Mouse (Mus musculus): ENCODE measurements around the gene Nlgn1. TPM values are rescaled to one million over a fixed set of nuclear protein-coding genes. Genes with fewer than 3 reads are reported as not detected.

Gene Nlgn1
- polyA plus RNA-seq, 1 experiment: 0.15 TPM

GRCm38 (mm10) chr3:26153036-26153741 lies 179.1 kb downstream of the Nlgn1 start:
- peak overlapping the region; percentile 36 for H3K4me3 ChIP-seq (replicated peaks; ENCODE audit: extremely low read depth, low read depth, low read length)
- 13% methylated on average over 31 of the region's 31 CpGs for WGBS

GRCm38 (mm10) chr3:26152510-26153035 lies 179.7 kb downstream of the Nlgn1 start:
- H3K4me1 ChIP-seq (ENCODE audit: control insufficient read depth, insufficient read depth, low read length): no peaks in the 10 kb centered on the region
- H3K4me3 ChIP-seq (replicated peaks; ENCODE audit: extremely low read depth, low read depth, low read length): no peak overlapping the region
- WGBS: 11% methylated on average over 10 of the region's 10 CpGs
- TF ChIP-seq CTCF (IDR thresholded peaks at IDR 0.05; ENCODE audit: insufficient read depth, low read length) (no peak), POLR2A (IDR thresholded peaks at IDR 0.05; ENCODE audit: borderline replicate concordance, extremely low read depth, low read depth, low read length) (no peak)
- DNase-seq: no peak

More at GRCm38 (mm10) chr3:26153036-26153741, 179.1 kb downstream of the Nlgn1 start:
- TF ChIP-seq CTCF (IDR thresholded peaks at IDR 0.05; ENCODE audit: insufficient read depth, low read length): no peak
- no peak for DNase-seq
- no peaks in the 10 kb centered on the region for H3K4me1 ChIP-seq (ENCODE audit: control insufficient read depth, insufficient read depth, low read length)

DNA sequence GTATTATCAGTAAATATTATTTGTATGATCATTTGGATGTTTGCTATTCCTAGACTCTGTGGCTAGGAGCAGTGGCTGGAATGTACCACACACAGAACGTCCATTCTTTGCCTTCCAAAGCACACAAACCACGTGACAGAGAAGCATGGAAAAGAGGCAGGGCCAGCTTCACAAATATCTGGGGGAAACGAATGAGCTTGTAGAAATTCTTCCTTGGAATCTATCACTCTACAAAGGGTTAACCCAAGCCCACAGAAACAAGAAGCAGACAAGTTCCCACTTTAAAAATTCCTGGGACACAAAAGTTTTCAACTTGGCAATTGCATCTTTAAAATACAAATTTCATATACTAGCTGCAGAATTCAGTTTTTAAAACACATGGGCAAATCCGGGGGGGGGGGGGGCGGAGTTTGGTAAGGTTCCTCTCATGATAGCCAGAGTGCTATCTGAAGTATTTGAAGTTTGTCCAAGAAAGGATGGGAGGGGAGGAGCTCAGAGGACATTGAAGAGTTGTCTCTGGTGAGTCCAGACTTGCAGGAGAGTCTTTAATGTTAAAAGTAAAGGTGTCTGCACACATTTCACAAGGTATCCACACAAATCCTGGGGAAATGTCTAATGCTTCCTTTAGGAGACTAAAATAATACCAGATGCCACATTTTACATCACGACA lies 180.8 kb downstream of the Nlgn1 start:
- no peak for DNase-seq
- no peak overlapping the region for H3K4me3 ChIP-seq (replicated peaks; ENCODE audit: extremely low read depth, low read depth, low read length)
- 25% methylated on average over 6 of the region's 6 CpGs for WGBS
- TF ChIP-seq POLR2A (IDR thresholded peaks at IDR 0.05; ENCODE audit: borderline replicate concordance, extremely low read depth, low read depth, low read length): no peak
- no peak for TF ChIP-seq CTCF (IDR thresholded peaks at IDR 0.05; ENCODE audit: insufficient read depth, low read length)
- no peaks in the 10 kb centered on the region for H3K4me1 ChIP-seq (ENCODE audit: control insufficient read depth, insufficient read depth, low read length)

- no peak for DNase-seq
- Histone ChIP-seq H3K4me3 (replicated peaks; ENCODE audit: extremely low read depth, low read depth, low read length) (no peak overlapping the region), H3K4me1 (ENCODE audit: control insufficient read depth, insufficient read depth, low read length) (no peaks in the 10 kb centered on the region)
- WGBS: 69% methylated on average over 3 of the region's 3 CpGs
- no peak for TF ChIP-seq CTCF (IDR thresholded peaks at IDR 0.05; ENCODE audit: insufficient read depth, low read length)
These were observed 186.1 kb downstream of the Nlgn1 start for GRCm38 (mm10) chr3:26146174-26146573.

DNA sequence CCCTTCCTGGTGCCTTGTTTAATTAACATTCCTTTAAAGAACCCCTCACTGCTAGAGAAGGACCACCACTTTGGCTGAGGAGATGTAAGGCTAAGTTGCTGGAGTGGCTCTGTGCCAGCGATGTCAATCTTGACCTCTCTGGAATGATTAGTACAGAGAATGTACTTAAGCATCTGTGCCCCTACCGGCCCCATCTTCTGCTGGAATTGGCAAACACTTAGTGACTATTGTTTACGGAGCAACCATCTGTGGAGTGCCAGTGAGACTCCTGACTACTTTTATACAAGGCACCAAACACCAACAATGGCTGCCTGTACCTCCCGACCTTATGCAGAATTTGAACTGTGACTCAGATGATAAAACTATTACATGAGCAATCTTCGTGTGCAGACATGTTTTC lies 186.8 kb downstream of the Nlgn1 start:
- no peak overlapping the region for H3K4me3 ChIP-seq (replicated peaks; ENCODE audit: extremely low read depth, low read depth, low read length)
- TF ChIP-seq POLR2A (IDR thresholded peaks at IDR 0.05; ENCODE audit: borderline replicate concordance, extremely low read depth, low read depth, low read length): no peak
- TF ChIP-seq CTCF (IDR thresholded peaks at IDR 0.05; ENCODE audit: insufficient read depth, low read length): no peak
- WGBS: 57% methylated on average over 5 of the region's 5 CpGs
- DNase-seq: no peak
- no peaks in the 10 kb centered on the region for H3K4me1 ChIP-seq (ENCODE audit: control insufficient read depth, insufficient read depth, low read length)

- WGBS: 79% methylated on average over 3 of the region's 3 CpGs
- TF ChIP-seq CTCF (IDR thresholded peaks at IDR 0.05; ENCODE audit: insufficient read depth, low read length): no peak
- TF ChIP-seq POLR2A (IDR thresholded peaks at IDR 0.05; ENCODE audit: borderline replicate concordance, extremely low read depth, low read depth, low read length): no peak
- Histone ChIP-seq H3K4me1 (ENCODE audit: control insufficient read depth, insufficient read depth, low read length) (no peaks in the 10 kb centered on the region), H3K4me3 (replicated peaks; ENCODE audit: extremely low read depth, low read depth, low read length) (no peak overlapping the region)
- no peak for DNase-seq
These were observed 190.7 kb downstream of the Nlgn1 start for GRCm38 (mm10) chr3:26141590-26141989.

GRCm38 (mm10) chr3:26134839-26135651 lies 197.2 kb downstream of the Nlgn1 start:
- no peak for TF ChIP-seq POLR2A (IDR thresholded peaks at IDR 0.05; ENCODE audit: borderline replicate concordance, extremely low read depth, low read depth, low read length)
- Histone ChIP-seq H3K4me3 (replicated peaks; ENCODE audit: extremely low read depth, low read depth, low read length) (no peak overlapping the region), H3K4me1 (ENCODE audit: control insufficient read depth, insufficient read depth, low read length) (no peaks in the 10 kb centered on the region)
- DNase-seq: no peak
- WGBS: 43% methylated on average over 9 of the region's 9 CpGs

DNA sequence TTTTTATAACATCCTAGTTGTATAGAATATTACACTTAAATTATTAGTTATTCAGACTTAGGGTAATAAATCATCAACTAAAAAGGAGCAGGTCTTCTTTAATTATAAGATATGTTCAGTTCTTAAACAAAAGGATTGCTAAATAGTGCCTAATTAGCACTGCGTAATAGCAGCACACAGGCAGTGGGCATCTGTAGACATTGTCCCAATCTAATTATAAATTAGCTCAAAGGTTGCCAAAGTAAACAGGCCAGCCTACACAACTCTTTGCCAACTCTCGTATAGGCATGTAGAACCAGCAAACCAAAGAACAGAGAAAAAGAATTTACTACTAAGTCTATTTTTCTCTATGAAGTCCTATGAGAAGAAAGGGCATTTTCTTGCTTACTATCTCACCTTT lies 201.3 kb downstream of the Nlgn1 start:
- no peak overlapping the region for H3K4me3 ChIP-seq (replicated peaks; ENCODE audit: extremely low read depth, low read depth, low read length)
- WGBS: 69% methylated on average over 2 of the region's 2 CpGs
- no peak for TF ChIP-seq CTCF (IDR thresholded peaks at IDR 0.05; ENCODE audit: insufficient read depth, low read length)

DNA sequence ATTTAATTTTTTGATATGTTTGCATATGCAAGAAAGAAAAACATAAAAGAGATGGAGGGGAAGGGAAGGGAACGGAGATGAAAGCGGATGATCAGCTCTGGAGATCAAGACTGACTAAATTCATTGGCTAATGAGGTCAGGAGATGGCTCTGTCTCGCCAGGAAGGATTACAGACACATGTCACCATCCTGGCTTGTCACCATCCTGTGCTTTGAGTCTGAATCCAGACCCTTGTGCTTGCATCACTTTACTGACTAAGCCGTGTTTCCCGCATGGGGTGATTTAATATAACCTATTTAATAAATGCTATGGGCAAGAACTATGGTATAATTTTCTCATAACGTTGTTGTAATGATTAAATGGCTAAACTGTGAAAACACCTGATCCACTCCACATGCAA lies 202.8 kb downstream of the Nlgn1 start:
- no peak for DNase-seq
- WGBS: 74% methylated on average over 6 of the region's 6 CpGs
- TF ChIP-seq CTCF (IDR thresholded peaks at IDR 0.05; ENCODE audit: insufficient read depth, low read length) (no peak), POLR2A (IDR thresholded peaks at IDR 0.05; ENCODE audit: borderline replicate concordance, extremely low read depth, low read depth, low read length) (no peak)
- Histone ChIP-seq H3K4me3 (replicated peaks; ENCODE audit: extremely low read depth, low read depth, low read length) (no peak overlapping the region), H3K4me1 (ENCODE audit: control insufficient read depth, insufficient read depth, low read length) (no peaks in the 10 kb centered on the region)

More for the DNA sequence above, 201.3 kb downstream of the Nlgn1 start:
- H3K4me1 ChIP-seq (ENCODE audit: control insufficient read depth, insufficient read depth, low read length): no peaks in the 10 kb centered on the region
- DNase-seq: no peak
